Mouse (Mus musculus) ES-E14 (cell line): ENCODE data around the gene Krtap12-1.

Experiments
- CHD2 ChIP-seq: IDR thresholded peaks from 2 replicates; pipeline ENCODE4 v1.6.1; 2014; ENCODE audit warnings: mild to moderate bottlenecking, low read depth, low read length, inconsistent platforms
- HCFC1 ChIP-seq: IDR thresholded peaks from 2 replicates; pipeline ENCODE4 v1.6.1; 2012; ENCODE audit warnings: low read length, inconsistent platforms, borderline replicate concordance; ENCODE audit not compliant: insufficient read depth
- MAFK ChIP-seq: IDR thresholded peaks from 2 replicates; pipeline ENCODE4 v1.6.1; 2014; ENCODE audit warnings: mild to moderate bottlenecking, low read depth, low read length, inconsistent platforms; ENCODE audit not compliant: insufficient read depth
- ZNF384 ChIP-seq: IDR thresholded peaks from 2 replicates; pipeline ENCODE4 v1.6.1; 2012; ENCODE audit warnings: low read depth, low read length, inconsistent platforms

DNA sequence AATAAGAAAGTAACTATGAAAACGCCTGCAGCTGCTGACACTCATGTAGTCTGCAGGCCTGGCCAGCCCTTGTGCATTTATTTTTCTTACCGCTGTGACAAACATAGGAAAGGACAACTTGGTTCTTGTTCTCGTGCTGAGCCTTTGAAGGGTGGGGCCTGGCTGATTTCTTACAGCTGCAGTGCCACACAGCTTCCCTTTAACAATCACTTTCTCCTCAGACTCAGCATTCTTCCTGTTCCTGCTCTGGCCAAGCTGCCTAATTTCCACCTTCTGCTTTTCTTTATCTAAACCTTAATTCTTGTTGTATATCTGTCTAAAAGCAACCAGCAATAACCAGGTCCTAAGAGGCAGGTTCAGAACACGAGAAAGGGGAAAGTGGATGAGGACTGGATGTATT lies 6.7 kb upstream of the Krtap12-1 start:
- no peak for TF ChIP-seq ZNF384
- TF ChIP-seq HCFC1 = no peak
- TF ChIP-seq CHD2 = no peak
- TF ChIP-seq MAFK = no peak
